Mouse (Mus musculus) brown adipose tissue, adult 24 weeks (tissue): Measurements from ENCODE around the gene Cypt1. TPM values are rescaled to one million over a fixed set of nuclear protein-coding genes. Genes with fewer than 3 reads are reported as not detected.

ENCODE experiments used
- H3K27ac ChIP-seq: fragments of 200-500 bp; replicated peaks from 2 replicates; pipeline ENCODE4 v1.5.1; 2012; ENCODE audit warnings: low read depth, mild to moderate bottlenecking, low read length
- H3K4me1 ChIP-seq: fragments of 200-500 bp; 2 replicates; pipeline ENCODE4 v1.6.1; 2012; ENCODE audit warnings: low read length, mixed read lengths; ENCODE audit not compliant: control insufficient read depth, insufficient read depth, insufficient read length
- H3K4me3 ChIP-seq: fragments of 200-500 bp; 2 replicates; pipeline ENCODE4 v1.5.1; 2012; ENCODE audit warnings: low read depth, mild to moderate bottlenecking, low read length, moderate library complexity; ENCODE audit not compliant: insufficient read depth
- polyA plus RNA-seq: library from polyadenylated mRNA; stranded (reverse); fragments of >200 nt; gene quantifications from 2 replicates; pipeline ENCODE4 v1.2.4, GENCODE M21; 2012; ENCODE audit not compliant: missing spikeins, insufficient read depth, insufficient read length

Cypt1 gene
- polyA plus RNA-seq: not detected in 2 replicates

DNA sequence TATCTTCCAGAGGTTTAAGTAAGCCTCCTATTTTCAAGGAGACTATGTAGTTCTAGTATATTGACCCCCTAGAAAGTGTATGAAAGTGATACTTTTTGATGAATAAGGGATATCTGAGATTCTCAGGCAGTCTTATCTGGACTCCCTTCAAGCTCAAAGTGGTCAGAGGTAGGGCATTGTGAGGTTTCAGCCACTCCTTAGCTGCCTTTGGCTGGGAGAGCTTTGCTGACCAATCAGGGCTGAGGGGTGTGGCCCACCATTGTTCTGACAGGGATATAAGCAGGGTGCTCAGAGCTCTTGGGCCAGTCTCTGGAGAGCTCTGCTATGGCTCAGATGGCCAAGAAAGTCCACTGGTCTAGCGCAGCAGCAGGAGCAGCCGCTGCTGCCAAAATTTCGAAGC, at the start of gene Cypt1:
TSS of gene Cypt1 (plus strand) at position 301 of the 400 bp plus-strand sequence.
- no peak within 1 kb of the TSS for H3K4me3 ChIP-seq
- no peaks in the 10 kb centered on the region for H3K4me1 ChIP-seq
- no peak within 1 kb of the TSS for H3K27ac ChIP-seq

DNA sequence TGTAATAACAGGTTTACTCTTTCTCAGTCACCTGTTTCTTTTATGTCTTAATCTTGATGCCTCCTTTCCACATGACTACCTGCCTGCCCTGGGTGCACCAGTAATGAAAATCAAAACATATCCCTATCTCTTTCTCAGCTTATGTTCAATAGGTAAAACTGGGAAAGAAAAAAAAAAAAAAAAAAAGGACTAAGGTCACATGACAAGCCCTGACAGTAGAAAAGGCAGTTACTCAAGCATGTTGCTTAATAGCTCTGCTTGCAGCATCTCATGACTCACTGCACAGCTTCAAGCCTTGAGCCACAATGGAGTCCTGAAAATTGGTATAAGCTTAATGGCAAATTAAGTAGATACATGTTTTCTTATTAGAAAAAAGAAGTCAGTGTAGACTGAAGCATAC, 24.1 kb downstream of the Cypt1 start:
- Histone ChIP-seq H3K27ac (no peak overlapping the region), H3K4me3 (no peak overlapping the region), H3K4me1 (no peaks in the 10 kb centered on the region)

- Histone ChIP-seq H3K27ac (no peak overlapping the region), H3K4me3 (no peak overlapping the region), H3K4me1 (no peaks in the 10 kb centered on the region)
These were observed 34.4 kb downstream of the Cypt1 start for GRCm38 (mm10) chrX:16557061-16557460.

GRCm38 (mm10) chrX:16558501-16558900, 35.8 kb downstream of the Cypt1 start:
- H3K4me1 ChIP-seq: no peaks in the 10 kb centered on the region
- no peak overlapping the region for H3K27ac ChIP-seq
- H3K4me3 ChIP-seq: no peak overlapping the region

Other genes with a start within 250 kb of the Cypt1 start
- 12.9 and 13.1 TPM in 2 replicates for gene Maoa, start 96.8 kb downstream of the Cypt1 start, polyA plus RNA-seq